Mouse (Mus musculus) ES-E14 (cell line): ENCODE measurements around the gene Tead1.

Source experiments
- ZC3H11A ChIP-seq: IDR thresholded peaks from 2 replicates; pipeline ENCODE4 v1.6.1; 2012; ENCODE audit warnings: low read depth, mild to moderate bottlenecking, inconsistent platforms, low read length, borderline replicate concordance
- ZNF384 ChIP-seq: IDR thresholded peaks from 2 replicates; pipeline ENCODE4 v1.6.1; 2012; ENCODE audit warnings: low read depth, low read length, inconsistent platforms

GRCm38 (mm10) chr7:112775816-112776215, 96.7 kb downstream of the Tead1 start:
- TF ChIP-seq ZNF384 (no peak), ZC3H11A (no peak)
